Mouse (Mus musculus): ENCODE measurements at regions not wholly inside any gene's neighbourhood (a gene's known extent, or its start where the extent isn't known, plus 50 kb on each side); places are given as distances from the start of the nearest gene placed in this dataset.

- no peak for DNase-seq (ENCODE audit: extremely low read depth, low read depth)
These were observed 82.4 kb upstream of the Unc93a2 start for GRCm38 (mm10) chr17:7467638-7468037.

DNA sequence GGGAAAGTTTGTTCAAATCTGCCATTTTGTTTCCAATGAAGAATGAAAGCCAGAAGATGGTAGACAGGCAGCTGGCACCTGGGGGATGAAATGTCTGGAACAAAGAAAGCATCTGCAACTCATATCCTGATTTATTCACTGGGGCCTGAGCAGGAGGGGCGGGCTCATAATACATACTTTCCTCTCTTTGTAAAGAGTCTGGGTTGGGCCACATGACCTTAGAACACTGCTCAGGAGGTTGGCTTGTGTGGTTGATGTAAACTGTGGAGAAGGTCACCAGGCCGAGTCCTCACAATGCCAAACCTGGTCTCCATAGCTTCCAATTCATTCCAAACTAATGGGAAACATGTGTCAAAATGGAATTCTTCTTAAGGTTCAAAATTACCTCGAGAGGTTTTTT is 79.6 kb upstream of the Unc93a2 start:
- DNase-seq (ENCODE audit: extremely low read depth, low read depth), result no peak

- no peak for DNase-seq (ENCODE audit: extremely low read depth, low read depth)
These were observed 75.9 kb upstream of the Unc93a2 start for GRCm38 (mm10) chr17:7461164-7461563.

DNA sequence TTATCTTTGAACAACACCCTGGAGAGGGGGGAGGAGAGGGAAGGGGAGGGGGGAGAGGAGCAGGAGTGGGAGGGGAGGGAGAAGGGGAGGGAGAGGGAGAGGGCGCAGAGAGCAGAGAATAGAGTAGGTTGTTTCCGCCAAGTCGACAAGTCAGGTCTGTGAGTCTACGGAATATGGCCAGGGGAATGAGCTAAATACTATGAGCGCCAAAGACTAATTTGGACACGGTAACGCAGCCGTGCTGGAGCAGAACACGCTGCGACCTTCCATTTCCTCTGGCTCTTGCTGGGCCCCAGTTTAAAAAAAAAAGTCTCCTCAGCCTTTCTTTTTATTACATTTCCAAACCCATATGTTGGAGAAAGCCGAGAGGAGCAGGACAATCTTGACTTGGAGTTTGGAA is 71.7 kb upstream of the Unc93a2 start:
- DNase-seq (ENCODE audit: extremely low read depth, low read depth), result no peak

- peak; percentile 12 for DNase-seq (ENCODE audit: extremely low read depth, low read depth)
These were observed 58.6 kb upstream of the Unc93a2 start for GRCm38 (mm10) chr17:7443822-7444221.

DNA sequence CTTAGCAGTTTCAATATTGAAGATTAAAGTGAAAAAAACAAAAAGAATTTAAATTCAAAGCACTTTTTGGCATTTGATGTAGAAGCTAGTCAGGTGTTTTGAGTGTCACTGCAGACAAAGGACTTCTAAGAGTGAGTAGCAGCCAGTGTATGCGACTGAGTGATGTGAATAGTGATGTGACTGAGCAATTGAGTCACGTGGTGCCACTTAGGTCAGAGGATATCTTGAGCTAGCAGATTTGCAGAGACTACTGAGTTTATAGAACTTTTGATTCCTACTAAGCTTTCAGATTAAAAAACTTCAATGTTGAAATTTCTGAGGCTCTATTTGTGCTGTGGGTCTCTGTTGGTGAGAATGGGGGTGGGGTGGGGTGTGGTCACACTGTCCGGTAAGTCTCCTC is 49.8 kb upstream of the Unc93a2 start:
- no peak for DNase-seq (ENCODE audit: extremely low read depth, low read depth)

Data from MEL-GATA-1-ER (cell line).